Mouse (Mus musculus) G1E (cell line): ENCODE measurements at regions not wholly inside any gene's neighbourhood (a gene's known extent, or its start where the extent isn't known, plus 50 kb on each side); places are given as distances from the start of the nearest gene placed in this dataset.

ENCODE experiments used
- ATAC-seq: 2 replicates; pipeline ENCODE4 v1.8.0; 2016; ENCODE audit warnings: mild to moderate bottlenecking; ENCODE audit not compliant: insufficient number of reproducible peaks, poor library complexity, low FRiP score, severe bottlenecking; ENCODE audit errors: extremely low read depth
- DNase-seq: peaks from one replicate; pipeline ENCODE4 v3.0.0; 2012; ENCODE audit warnings: low spot score
- H3K27me3 ChIP-seq: 2 replicates; pipeline ENCODE4 v1.6.1; 2012; ENCODE audit warnings: mild to moderate bottlenecking, low read length, inconsistent platforms; ENCODE audit not compliant: insufficient read depth
- H3K36me3 ChIP-seq: replicated peaks from 2 replicates; pipeline ENCODE3; 2012; ENCODE audit warnings: mild to moderate bottlenecking, inconsistent platforms
- H3K4me1 ChIP-seq: 2 replicates; pipeline ENCODE4 v1.6.1; 2012; ENCODE audit warnings: low read depth, low read length, inconsistent platforms, mixed read lengths; ENCODE audit not compliant: insufficient read depth
- H3K4me3 ChIP-seq: 2 replicates; pipeline ENCODE4 v1.5.1; 2012; ENCODE audit warnings: low read depth, mild to moderate bottlenecking, inconsistent platforms, low read length, moderate library complexity, mixed read lengths
- H3K9me3 ChIP-seq: replicated peaks from 2 replicates; pipeline ENCODE4 v1.6.1; 2012; ENCODE audit warnings: inconsistent platforms
- CTCF ChIP-seq: IDR thresholded peaks from 2 replicates; pipeline ENCODE4 v1.5.1; 2012; ENCODE audit warnings: low read depth, low read length, inconsistent platforms, mixed read lengths
- GATA1 ChIP-seq: IDR thresholded peaks from 2 replicates; pipeline ENCODE4 v1.6.1; 2012; ENCODE audit warnings: borderline replicate concordance, low read length, inconsistent platforms, mixed read lengths
- GATA2 ChIP-seq: IDR thresholded peaks from 2 replicates; pipeline ENCODE4 v1.6.1; 2012; ENCODE audit warnings: low read depth, low read length, inconsistent platforms, borderline replicate concordance
- POLR2AphosphoS5 ChIP-seq: IDR thresholded peaks from 2 replicates; pipeline ENCODE4 v1.6.1; 2012; ENCODE audit warnings: low read depth, low read length, inconsistent platforms; ENCODE audit not compliant: insufficient replicate concordance
- TAL1 ChIP-seq: conservative IDR thresholded peaks from 2 replicates; pipeline ENCODE4 v1.6.1; 2012; ENCODE audit warnings: low read depth, low read length, inconsistent platforms, mixed read lengths

DNA sequence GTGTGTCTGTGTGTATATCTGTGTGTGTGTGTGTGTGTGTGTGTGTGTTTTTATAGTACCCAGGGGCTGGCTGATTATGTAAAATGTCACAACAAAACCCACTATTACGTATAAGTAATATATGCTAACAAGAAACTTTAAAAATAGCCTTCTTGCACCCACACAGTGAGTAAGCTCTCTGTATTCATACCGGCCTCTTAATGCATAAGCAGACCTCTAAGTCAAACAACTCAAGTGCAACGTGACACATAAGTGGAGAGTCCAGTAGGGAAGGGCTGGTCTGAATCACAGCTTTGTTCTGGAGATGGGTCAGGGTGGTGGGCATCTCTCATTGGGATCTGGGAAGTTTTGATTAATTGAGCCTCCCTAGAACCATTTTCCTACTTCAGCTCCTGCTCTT is 107.7 kb upstream of the Kdm8 start:
- Histone ChIP-seq H3K36me3 (no peaks in the 10 kb centered on the region), H3K9me3 (no peaks in the 10 kb centered on the region), H3K4me1 (no peaks in the 10 kb centered on the region), H3K4me3 (no peak overlapping the region), H3K27me3 (no peaks in the 10 kb centered on the region)
- TF ChIP-seq TAL1 (no peak), GATA1 (no peak), GATA2 (no peak), CTCF (no peak), POLR2AphosphoS5 (no peak)
- ATAC-seq, result no peak
- DNase-seq, result no peak

- DNase-seq, result no peak
- no peak for TF ChIP-seq CTCF
- TF ChIP-seq POLR2AphosphoS5, result no peak
- no peak for TF ChIP-seq TAL1
- TF ChIP-seq GATA2, result no peak
- no peak for TF ChIP-seq GATA1
- H3K4me3 ChIP-seq, result no peak overlapping the region
- H3K9me3 ChIP-seq, result no peaks in the 10 kb centered on the region
- H3K27me3 ChIP-seq, result no peaks in the 10 kb centered on the region
- H3K4me1 ChIP-seq, result no peaks in the 10 kb centered on the region
- ATAC-seq, result no peak
- no peaks in the 10 kb centered on the region for H3K36me3 ChIP-seq
Measured at GRCm38 (mm10) chr7:125338177-125338751, 106.2 kb upstream of the Kdm8 start.

- Histone ChIP-seq H3K4me3 (no peak overlapping the region), H3K9me3 (no peaks in the 10 kb centered on the region), H3K4me1 (no peaks in the 10 kb centered on the region), H3K36me3 (no peaks in the 10 kb centered on the region), H3K27me3 (no peaks in the 10 kb centered on the region)
- DNase-seq (no peak), ATAC-seq (no peak)
- TF ChIP-seq POLR2AphosphoS5 (no peak), GATA1 (no peak), CTCF (no peak), GATA2 (no peak), TAL1 (no peak)
Measured at GRCm38 (mm10) chr7:125340326-125340905, 104.1 kb upstream of the Kdm8 start.

DNA sequence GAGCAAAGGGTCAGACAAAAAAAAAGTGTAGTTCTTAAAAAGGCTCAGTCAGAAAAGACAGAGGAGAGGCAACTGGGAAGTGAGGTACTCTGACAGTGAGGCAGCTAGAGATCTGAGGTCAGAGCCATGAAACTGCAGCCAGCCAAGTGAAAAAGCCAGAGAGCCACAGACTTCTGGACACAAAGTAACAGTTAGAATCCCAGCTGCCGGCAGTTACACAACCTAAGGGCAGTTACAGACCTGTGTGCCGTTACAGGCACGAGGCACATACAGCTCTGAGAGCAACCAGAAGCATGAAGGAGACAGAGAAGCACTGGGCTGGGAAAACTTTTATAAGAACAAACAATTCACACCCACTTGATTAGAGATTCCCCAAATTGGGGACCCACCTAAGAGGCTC is 94.9 kb upstream of the Kdm8 start:
- DNase-seq (no peak), ATAC-seq (no peak)
- Histone ChIP-seq H3K4me1 (no peaks in the 10 kb centered on the region), H3K27me3 (no peaks in the 10 kb centered on the region), H3K9me3 (no peaks in the 10 kb centered on the region), H3K4me3 (no peak overlapping the region), H3K36me3 (no peaks in the 10 kb centered on the region)
- TF ChIP-seq POLR2AphosphoS5, result no peak
- no peak for TF ChIP-seq GATA2
- no peak for TF ChIP-seq TAL1
- no peak for TF ChIP-seq CTCF
- no peak for TF ChIP-seq GATA1

DNA sequence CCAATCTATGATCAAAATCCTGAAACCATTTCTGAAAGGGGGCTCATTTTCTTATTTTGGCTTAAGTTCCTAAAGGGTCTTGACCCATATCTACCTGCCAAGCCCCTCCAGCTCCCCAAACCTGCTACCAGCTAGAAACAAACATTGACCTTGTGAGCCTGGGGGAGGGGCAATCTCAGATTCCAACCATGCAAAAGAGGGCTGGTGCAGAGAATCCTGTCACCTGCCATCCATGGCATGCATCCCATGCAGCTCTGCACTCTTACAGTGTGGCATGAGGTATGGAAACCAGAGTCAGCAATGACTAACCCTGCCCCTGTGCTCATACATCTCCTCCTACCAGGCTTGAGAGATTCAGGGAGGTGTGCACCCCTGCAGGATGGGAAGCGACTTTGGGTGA is 90.3 kb upstream of the Kdm8 start:
- no peak overlapping the region for H3K4me3 ChIP-seq
- no peaks in the 10 kb centered on the region for H3K36me3 ChIP-seq
- DNase-seq (no peak), ATAC-seq (no peak)
- no peaks in the 10 kb centered on the region for H3K9me3 ChIP-seq
- no peaks in the 10 kb centered on the region for H3K27me3 ChIP-seq
- no peaks in the 10 kb centered on the region for H3K4me1 ChIP-seq
- TF ChIP-seq GATA2, result no peak
- TF ChIP-seq GATA1, result no peak
- TF ChIP-seq POLR2AphosphoS5, result no peak
- no peak for TF ChIP-seq CTCF
- no peak for TF ChIP-seq TAL1

DNA sequence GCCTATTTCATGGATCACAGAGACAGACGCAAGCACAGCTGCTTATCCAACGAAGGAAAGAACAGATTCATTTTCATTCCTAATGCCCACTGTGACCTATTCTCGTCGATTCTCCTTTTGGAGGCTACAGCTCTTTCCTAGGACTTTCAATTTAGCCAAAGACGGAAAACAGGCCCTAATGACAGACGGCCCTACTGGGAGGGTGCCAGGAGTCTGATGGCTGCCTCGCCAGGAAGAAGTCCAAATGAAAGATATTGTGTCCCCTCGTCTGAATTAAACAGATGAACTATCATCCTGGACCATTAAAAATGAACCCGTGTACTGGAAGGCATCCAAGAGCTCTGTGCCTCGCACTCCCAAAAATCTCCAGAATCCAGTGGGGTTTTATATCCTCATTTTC is 89.5 kb upstream of the Kdm8 start:
- Histone ChIP-seq H3K36me3 (no peaks in the 10 kb centered on the region), H3K4me1 (no peaks in the 10 kb centered on the region), H3K4me3 (no peak overlapping the region), H3K9me3 (no peaks in the 10 kb centered on the region), H3K27me3 (no peaks in the 10 kb centered on the region)
- ATAC-seq (no peak), DNase-seq (no peak)
- TF ChIP-seq GATA2, result no peak
- TF ChIP-seq POLR2AphosphoS5, result no peak
- no peak for TF ChIP-seq TAL1
- TF ChIP-seq GATA1, result no peak
- no peak for TF ChIP-seq CTCF
